Mouse (Mus musculus) urinary bladder, postnatal 10 days (tissue): Measurements from ENCODE around the gene Pax5.

Experiments
- DNase-seq: peaks from one replicate; pipeline ENCODE4 v3.0.0; 2022; ENCODE audit warnings: low spot score

Gene Pax5

GRCm38 (mm10) chr4:44543880-44544279 lies 166.4 kb downstream of the Pax5 start:
- no peak for DNase-seq

- DNase-seq: no peak
These were observed 168.2 kb downstream of the Pax5 start for GRCm38 (mm10) chr4:44542101-44542500.

- no peak for DNase-seq
These were observed 171.8 kb downstream of the Pax5 start for GRCm38 (mm10) chr4:44538488-44538887.

- DNase-seq: no peak
These were observed 173.5 kb downstream of the Pax5 start for GRCm38 (mm10) chr4:44536794-44537193.

GRCm38 (mm10) chr4:44535646-44536045 lies 174.6 kb downstream of the Pax5 start:
- no peak for DNase-seq

- no peak for DNase-seq
These were observed 177.0 kb downstream of the Pax5 start for GRCm38 (mm10) chr4:44533286-44533685.

GRCm38 (mm10) chr4:44532731-44533130 lies 177.6 kb downstream of the Pax5 start:
- no peak for DNase-seq

GRCm38 (mm10) chr4:44525336-44525735 lies 185.0 kb downstream of the Pax5 start:
- DNase-seq: no peak

- no peak for DNase-seq
These were observed 191.4 kb downstream of the Pax5 start for GRCm38 (mm10) chr4:44518923-44519322.

- no peak for DNase-seq
These were observed 196.3 kb downstream of the Pax5 start for GRCm38 (mm10) chr4:44513981-44514380.

- DNase-seq: no peak
These were observed 198.6 kb downstream of the Pax5 start for GRCm38 (mm10) chr4:44511682-44512081.

GRCm38 (mm10) chr4:44508386-44509226 lies 201.7 kb downstream of the Pax5 start:
- DNase-seq: no peak

GRCm38 (mm10) chr4:44507861-44508260 lies 202.4 kb downstream of the Pax5 start:
- DNase-seq: no peak

GRCm38 (mm10) chr4:44504998-44505397 lies 205.3 kb downstream of the Pax5 start:
- no peak for DNase-seq

- DNase-seq: no peak
These were observed 208.0 kb downstream of the Pax5 start for GRCm38 (mm10) chr4:44502196-44502867.

- DNase-seq: no peak
These were observed 212.1 kb downstream of the Pax5 start for GRCm38 (mm10) chr4:44498156-44498555.

- no peak for DNase-seq
These were observed 214.5 kb downstream of the Pax5 start for GRCm38 (mm10) chr4:44495836-44496235.

- DNase-seq: no peak
These were observed 216.5 kb downstream of the Pax5 start for GRCm38 (mm10) chr4:44493756-44494155.

- no peak for DNase-seq
These were observed 219.4 kb downstream of the Pax5 start for GRCm38 (mm10) chr4:44490872-44491271.

GRCm38 (mm10) chr4:44488702-44489101 lies 221.6 kb downstream of the Pax5 start:
- DNase-seq: no peak

- DNase-seq: no peak
These were observed 222.1 kb downstream of the Pax5 start for GRCm38 (mm10) chr4:44488219-44488618.

GRCm38 (mm10) chr4:44482851-44483250 lies 227.4 kb downstream of the Pax5 start:
- no peak for DNase-seq

- DNase-seq: no peak
These were observed 230.5 kb downstream of the Pax5 start for GRCm38 (mm10) chr4:44479755-44480154.
